Mouse (Mus musculus) thymus, adult 2 months (tissue): ENCODE measurements at regions not wholly inside any gene's neighbourhood (a gene's known extent, or its start where the extent isn't known, plus 50 kb on each side); places are given as distances from the start of the nearest gene placed in this dataset.

ENCODE experiments used
- DNase-seq: peaks from one replicate; pipeline ENCODE4 v3.0.0; 2021
- H3K27ac ChIP-seq: fragments of 200-500 bp; 2 replicates; pipeline ENCODE4 v1.5.1; 2012; ENCODE audit warnings: low read length, control low read depth; ENCODE audit not compliant: control insufficient read depth, insufficient read depth
- H3K27me3 ChIP-seq: fragments of 200-500 bp; 2 replicates; pipeline ENCODE4 v1.6.1; 2012; ENCODE audit warnings: mild to moderate bottlenecking, low read length, moderate library complexity, mixed read lengths; ENCODE audit not compliant: control insufficient read depth, insufficient read depth
- H3K36me3 ChIP-seq: fragments of 200-500 bp; 2 replicates; pipeline ENCODE4 v1.6.1; 2012; ENCODE audit warnings: mild to moderate bottlenecking, low read length, moderate library complexity; ENCODE audit not compliant: control insufficient read depth, insufficient read depth
- H3K4me1 ChIP-seq: fragments of 200-500 bp; replicated peaks from 2 replicates; pipeline ENCODE4 v1.6.1; 2012; ENCODE audit warnings: low read length; ENCODE audit not compliant: control insufficient read depth, insufficient read depth
- H3K4me3 ChIP-seq: fragments of 200-500 bp; 2 replicates; pipeline ENCODE4 v1.5.1; 2012; ENCODE audit warnings: mild to moderate bottlenecking, low read length, control low read depth, moderate library complexity; ENCODE audit not compliant: control insufficient read depth, insufficient read depth
- CTCF ChIP-seq: fragments of 200-500 bp; IDR thresholded peaks from 2 replicates; pipeline ENCODE4 v1.5.1; 2012; ENCODE audit warnings: mild to moderate bottlenecking, control low read depth, low read length, moderate library complexity, borderline replicate concordance; ENCODE audit not compliant: control insufficient read depth, poor library complexity, insufficient read depth; ENCODE audit errors: extremely low read depth
- POLR2A ChIP-seq: fragments of 200-500 bp; IDR thresholded peaks from 2 replicates; pipeline ENCODE4 v1.6.1; 2012; ENCODE audit warnings: mild to moderate bottlenecking, low read length, control low read depth, moderate library complexity; ENCODE audit not compliant: control insufficient read depth, poor library complexity, insufficient read depth; ENCODE audit errors: extremely low read depth
- WGBS: fragments of 180-500 bp; shearing (Covaris S2); methylation state at CpG from one replicate; pipeline ENCODE4 v1.1.7; 2018; 5-methylcytosine and 5-hydroxymethylcytosine counted together

DNA sequence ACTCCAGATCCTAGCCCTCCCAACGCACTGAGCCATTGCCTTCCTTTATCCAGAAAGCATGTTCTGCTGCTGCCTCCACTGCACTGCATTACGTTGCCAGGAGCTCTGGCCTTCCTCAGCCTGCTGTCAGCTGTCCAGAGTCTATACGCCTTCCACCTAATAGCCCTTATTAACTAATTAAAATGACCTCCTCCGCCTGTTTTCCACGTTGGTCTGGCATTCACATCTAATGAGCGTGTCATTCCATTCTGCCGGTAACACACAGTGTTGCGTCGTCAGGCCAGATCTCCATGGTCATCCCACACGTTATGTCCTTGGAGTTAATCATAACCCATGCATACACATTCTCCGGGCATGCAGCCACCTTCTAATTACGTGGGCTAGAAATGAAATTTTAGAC, 56.7 kb upstream of the Med4 start:
- Histone ChIP-seq H3K27me3 (no peaks in the 10 kb centered on the region), H3K36me3 (no peaks in the 10 kb centered on the region), H3K4me1 (no peaks in the 10 kb centered on the region), H3K4me3 (no peak overlapping the region), H3K27ac (no peak overlapping the region)
- TF ChIP-seq POLR2A (no peak), CTCF (no peak)
- 90% methylated on average over 12 of the region's 12 CpGs for WGBS
- no peak for DNase-seq

DNA sequence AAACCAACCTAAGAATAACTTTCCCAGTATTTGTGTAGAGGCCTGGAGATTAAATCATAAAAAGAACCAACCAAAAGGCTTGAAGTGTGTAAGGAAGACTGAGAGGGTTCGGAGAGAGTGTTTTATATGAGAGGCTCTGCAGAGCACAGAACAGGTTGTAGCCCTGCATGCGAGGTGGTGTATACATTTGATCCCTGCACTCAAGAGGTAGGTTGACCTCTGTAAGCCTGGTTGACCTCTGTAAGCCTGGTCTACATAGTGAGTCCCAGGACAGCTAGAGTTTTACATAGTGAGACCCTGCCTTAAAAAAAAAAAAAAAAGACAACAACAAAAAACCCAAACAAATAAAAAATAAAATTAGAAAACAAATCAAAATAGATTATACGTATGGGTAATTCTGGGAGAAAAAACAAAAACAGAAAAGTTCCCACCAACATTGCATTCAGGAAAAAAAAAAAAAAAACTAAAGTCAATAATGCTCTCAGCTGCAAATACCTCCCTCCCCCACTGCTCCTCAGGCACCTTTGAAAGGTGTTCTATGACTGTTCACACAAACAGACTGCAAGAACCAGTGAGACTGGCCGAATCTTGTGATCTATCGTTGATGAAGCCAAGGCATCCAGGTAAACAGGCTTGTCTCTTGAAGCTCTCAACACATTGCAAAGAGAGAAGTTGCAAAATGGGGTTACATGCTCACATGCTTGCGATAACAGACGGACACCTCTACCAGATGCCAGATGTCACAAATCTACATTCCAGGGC, 57.3 kb upstream of the Med4 start:
- Histone ChIP-seq H3K27ac (no peak overlapping the region), H3K36me3 (no peaks in the 10 kb centered on the region), H3K27me3 (no peaks in the 10 kb centered on the region), H3K4me1 (no peaks in the 10 kb centered on the region), H3K4me3 (no peak overlapping the region)
- WGBS = 96% methylated on average over 7 of the region's 7 CpGs
- TF ChIP-seq POLR2A = no peak
- TF ChIP-seq CTCF = no peak
- no peak for DNase-seq

- Histone ChIP-seq H3K4me1 (no peaks in the 10 kb centered on the region), H3K36me3 (no peaks in the 10 kb centered on the region), H3K4me3 (no peak overlapping the region), H3K27me3 (no peaks in the 10 kb centered on the region), H3K27ac (no peak overlapping the region)
- TF ChIP-seq POLR2A (no peak), CTCF (no peak)
- 70% methylated on average over 9 of the region's 9 CpGs for WGBS
- no peak for DNase-seq
Measured at GRCm38 (mm10) chr14:73451291-73452045, 58.4 kb upstream of the Med4 start.

- Histone ChIP-seq H3K4me1 (no peaks in the 10 kb centered on the region), H3K27ac (0 out of 2 replicates have a peak overlapping the region, but pooled peaks have one; percentile 19), H3K4me3 (no peak overlapping the region), H3K27me3 (no peaks in the 10 kb centered on the region), H3K36me3 (no peaks in the 10 kb centered on the region)
- no peak for TF ChIP-seq POLR2A
- TF ChIP-seq CTCF = no peak
- WGBS = 90% methylated on average over 6 of the region's 6 CpGs
- DNase-seq = no peak
Measured at GRCm38 (mm10) chr14:73449901-73450495, 59.8 kb upstream of the Med4 start.

- H3K4me1 ChIP-seq = no peaks in the 10 kb centered on the region
- DNase-seq = no peak
- WGBS = 90% methylated on average over 10 of the region's 10 CpGs
Measured at GRCm38 (mm10) chr14:73449111-73449510, 60.7 kb upstream of the Med4 start.

GRCm38 (mm10) chr14:73445508-73446256, 60.6 kb upstream of the Itm2b start:
- Histone ChIP-seq H3K4me1 (peaks cover 7% of the 10 kb centered on the region), H3K27ac (no peak overlapping the region), H3K27me3 (no peaks in the 10 kb centered on the region), H3K4me3 (no peak overlapping the region), H3K36me3 (no peaks in the 10 kb centered on the region)
- TF ChIP-seq CTCF (no peak), POLR2A (no peak)
- WGBS = 74% methylated on average over 6 of the region's 6 CpGs
- DNase-seq = no peak

More at GRCm38 (mm10) chr14:73449111-73449510, 60.7 kb upstream of the Med4 start:
- TF ChIP-seq POLR2A = no peak
- TF ChIP-seq CTCF = no peak
- no peaks in the 10 kb centered on the region for H3K36me3 ChIP-seq
- no peaks in the 10 kb centered on the region for H3K27me3 ChIP-seq
- no peak overlapping the region for H3K27ac ChIP-seq
- H3K4me3 ChIP-seq = no peak overlapping the region
